Mouse (Mus musculus) liver, adult 2 months (tissue): ENCODE results near the gene Taok3.

Experiments used
- CTCF ChIP-seq: fragments of 200-500 bp; IDR thresholded peaks from 2 replicates; pipeline ENCODE4 v1.5.1; 2011; ENCODE audit warnings: low read depth, low read length, control low read depth
- POLR2A ChIP-seq: fragments of 200-500 bp; IDR thresholded peaks from 2 replicates; pipeline ENCODE4 v1.6.1; 2011; ENCODE audit warnings: low read length, control low read depth; ENCODE audit not compliant: insufficient read depth; ENCODE audit errors: extremely low read depth

GRCm38 (mm10) chr5:117118850-117119249 lies 1.1 kb upstream of the Taok3 start:
- TF ChIP-seq CTCF (no peak), POLR2A (no peak)
